Mouse (Mus musculus): ENCODE data around the gene Suz12.
A peak's percentile ranks its signal among the peaks of the same experiment; 100 is the strongest.
"Not testable (repeated sequence)": the region's sequence is repeated elsewhere in the genome, so short reads cannot be mapped to it uniquely, and the experiment has no call there.

Suz12 gene

GRCm38 (mm10) chr11:79992592-79993355 is at the start of gene Suz12:
TSS of gene Suz12 (plus strand) at chr11:79993106.
- DNase-seq (ENCODE audit: low read depth, low spot score): peak; percentile 98

DNA sequence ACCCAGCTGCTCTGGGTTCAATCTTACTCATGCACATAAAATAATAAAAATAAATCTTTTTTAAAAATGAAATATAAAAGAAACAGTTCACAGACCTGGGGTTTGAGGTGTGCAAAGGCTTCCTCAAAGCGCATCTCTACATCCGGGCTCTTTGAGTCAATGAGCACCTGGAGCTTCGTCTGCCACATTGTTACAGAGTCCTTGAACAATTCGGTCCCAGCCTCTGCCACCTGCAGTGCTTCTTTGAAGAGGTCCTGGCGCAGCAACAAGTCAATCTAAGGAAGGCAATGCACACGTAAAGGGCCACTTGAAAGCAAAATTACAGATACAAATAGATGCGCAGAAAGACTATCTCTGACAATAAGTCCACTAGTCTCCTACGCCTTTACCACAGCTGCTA is 49.8 kb upstream of the Suz12 start:
- DNase-seq (ENCODE audit: low read depth, low spot score): no peak

DNA sequence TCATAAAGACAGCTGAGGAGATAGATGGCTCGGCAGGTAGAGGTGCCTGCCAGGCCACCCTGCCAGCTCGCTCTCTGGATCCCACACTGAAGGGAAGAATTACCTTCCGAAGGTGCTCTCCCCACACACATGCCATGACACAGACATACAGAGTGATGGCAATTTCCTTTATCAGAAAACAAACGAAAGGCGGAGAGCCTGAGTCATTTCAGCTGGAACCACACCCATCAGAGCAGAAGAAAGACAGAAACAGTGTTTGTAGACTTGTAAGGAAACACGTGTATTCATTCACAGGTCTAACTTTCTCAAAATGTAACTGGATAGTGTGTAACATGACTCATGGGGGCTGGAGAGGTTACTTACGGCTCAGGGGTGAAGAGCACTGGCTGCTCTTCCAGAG is 49.3 kb upstream of the Suz12 start:
- DNase-seq (ENCODE audit: low read depth, low spot score): no peak

DNA sequence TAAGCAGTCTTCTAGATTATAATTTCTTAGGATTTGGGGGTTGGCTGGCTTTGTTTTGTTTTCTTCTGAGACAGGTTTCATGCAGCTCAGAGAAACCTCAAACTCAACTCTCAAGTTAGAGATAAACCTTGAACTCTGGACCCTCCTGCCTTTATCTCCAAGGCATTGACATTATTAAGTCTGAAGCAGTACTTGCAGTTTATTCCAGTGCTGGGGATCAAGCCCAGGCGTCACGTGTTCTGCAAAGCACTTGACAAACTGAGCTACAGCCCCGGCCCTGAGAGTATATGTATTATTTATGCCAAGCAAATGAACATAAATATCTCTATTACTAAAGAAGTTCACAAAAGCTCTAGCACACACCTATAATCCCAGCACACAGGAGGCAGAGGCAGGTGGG is 45.6 kb upstream of the Suz12 start:
- DNase-seq (ENCODE audit: low read depth, low spot score): no peak

DNA sequence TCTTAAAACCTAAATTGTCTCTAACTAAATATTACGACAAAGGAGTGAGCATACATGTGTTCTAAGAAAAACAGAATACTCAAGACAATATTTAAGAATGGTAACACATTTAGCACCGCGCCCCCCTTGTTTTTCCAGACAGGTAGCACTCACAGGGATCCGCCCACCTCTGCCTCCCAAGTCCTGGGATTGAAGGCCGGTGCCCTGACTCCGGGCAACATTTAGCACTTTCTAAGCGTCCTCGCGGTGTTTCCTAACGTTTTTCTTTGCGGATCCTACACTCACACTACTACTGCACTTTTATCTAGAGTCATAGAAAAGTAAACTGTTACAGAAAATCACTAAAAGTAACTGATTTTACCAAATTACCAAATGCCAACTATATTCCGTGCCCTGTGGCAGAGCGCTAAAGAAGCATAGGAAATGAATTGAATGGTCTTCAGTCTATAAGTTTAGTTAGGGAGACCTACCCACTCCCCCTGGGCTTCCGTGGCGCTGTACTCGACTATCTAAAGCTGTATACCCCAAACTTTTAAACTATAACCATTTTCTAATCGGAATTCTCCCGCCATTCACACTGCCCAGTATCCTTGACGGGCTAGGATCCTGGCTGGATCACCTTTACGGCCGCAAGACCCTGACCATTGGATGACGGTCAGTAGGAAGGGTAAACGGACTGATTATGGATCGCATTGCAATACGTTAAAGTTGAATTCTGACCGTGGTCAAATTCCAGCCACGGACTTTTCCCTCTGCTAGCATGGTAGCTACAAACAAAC is 31.4 kb upstream of the Suz12 start:
- DNase-seq (ENCODE audit: low read depth, low spot score): no peak

- DNase-seq (ENCODE audit: low read depth, low spot score): peak; percentile 99
Measured at GRCm38 (mm10) chr11:79962125-79962876, 30.6 kb upstream of the Suz12 start, which contains the start of gene Utp6. TSS of gene Utp6 (minus strand) at chr11:79962390.

- no peak for DNase-seq (ENCODE audit: low read depth, low spot score)
Measured at GRCm38 (mm10) chr11:79962877-79963183, 30.1 kb upstream of the Suz12 start.

- DNase-seq (ENCODE audit: low read depth, low spot score): no peak
Measured at GRCm38 (mm10) chr11:79963212-79963974, 29.5 kb upstream of the Suz12 start.

- DNase-seq (ENCODE audit: low read depth, low spot score): peak; percentile 52
Measured at GRCm38 (mm10) chr11:79965896-79966295, 27.0 kb upstream of the Suz12 start.

GRCm38 (mm10) chr11:79967752-79968151 is 25.2 kb upstream of the Suz12 start:
- DNase-seq (ENCODE audit: low read depth, low spot score): no peak

- DNase-seq (ENCODE audit: low read depth, low spot score): no peak
Measured at GRCm38 (mm10) chr11:79973133-79973532, 19.8 kb upstream of the Suz12 start.

- DNase-seq (ENCODE audit: low read depth, low spot score): peak; percentile 55
Measured at GRCm38 (mm10) chr11:79973626-79974476, 19.1 kb upstream of the Suz12 start.

DNA sequence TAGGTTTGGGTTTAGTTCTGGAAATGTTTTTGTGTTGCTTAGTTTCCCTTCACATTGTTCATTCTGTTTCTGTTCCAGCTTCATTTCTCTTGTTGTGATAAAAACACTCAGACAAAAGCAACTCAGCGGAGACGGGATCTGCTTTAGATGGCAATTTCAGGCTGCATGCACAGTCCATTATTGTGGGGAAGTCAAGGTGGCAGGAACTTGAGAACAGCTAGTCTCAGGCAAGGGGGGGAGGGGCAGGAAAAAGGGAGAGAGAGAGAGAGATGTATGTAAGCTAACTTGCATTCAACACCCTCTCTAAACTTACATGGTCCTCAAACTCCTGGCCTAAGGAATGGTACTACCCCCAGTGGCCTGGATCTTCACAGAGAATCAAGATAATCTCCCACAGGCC is 17.5 kb upstream of the Suz12 start:
- no peak for DNase-seq (ENCODE audit: low read depth, low spot score)

- no peak for DNase-seq (ENCODE audit: low read depth, low spot score)
Measured at GRCm38 (mm10) chr11:79976222-79976621, 16.7 kb upstream of the Suz12 start.

GRCm38 (mm10) chr11:79976645-79977044 is 16.3 kb upstream of the Suz12 start:
- not testable (repeated sequence) for DNase-seq (ENCODE audit: low read depth, low spot score)

GRCm38 (mm10) chr11:79977061-79977460 is 15.8 kb upstream of the Suz12 start:
- not testable (repeated sequence) for DNase-seq (ENCODE audit: low read depth, low spot score)

DNA sequence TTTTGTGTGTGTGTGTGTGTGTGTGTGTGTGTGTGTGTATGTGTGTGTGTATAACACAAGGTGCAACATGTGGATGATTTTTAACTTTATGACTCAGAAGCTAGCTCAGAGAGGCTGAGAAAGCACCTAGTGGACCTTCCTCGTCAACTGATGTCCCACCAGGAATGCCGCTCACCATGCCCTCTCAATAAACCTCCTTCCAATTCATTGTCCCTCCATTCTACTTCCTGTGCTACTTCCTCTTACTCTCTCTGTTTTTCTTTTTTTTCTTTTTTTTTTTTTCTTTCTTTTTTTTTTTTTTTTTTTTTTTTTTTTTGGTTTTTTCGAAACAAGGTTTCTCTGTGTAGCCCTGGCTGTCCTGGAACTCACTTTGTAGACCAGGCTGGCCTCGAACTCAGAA is 15.2 kb upstream of the Suz12 start:
- DNase-seq (ENCODE audit: low read depth, low spot score): not testable (repeated sequence)

DNA sequence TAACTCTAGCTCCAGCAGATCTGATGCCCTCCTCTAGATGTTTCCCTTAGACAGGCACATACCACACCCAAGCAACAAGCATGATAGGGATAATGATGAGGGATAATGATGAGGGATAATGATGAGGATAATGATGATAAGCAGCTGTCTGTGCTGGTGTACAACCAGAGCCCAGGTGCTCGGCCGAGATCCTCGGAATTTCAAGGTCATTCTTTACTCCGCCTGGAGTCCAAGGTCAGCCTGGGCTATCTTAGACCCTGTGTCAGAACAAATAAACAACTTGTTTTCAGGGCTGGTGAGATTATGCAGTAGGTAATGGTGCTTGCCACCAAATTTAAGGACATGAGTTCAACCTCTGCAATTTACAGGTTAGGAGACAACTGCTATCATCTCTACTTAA is 6.0 kb upstream of the Suz12 start:
- DNase-seq (ENCODE audit: low read depth, low spot score): no peak

DNA sequence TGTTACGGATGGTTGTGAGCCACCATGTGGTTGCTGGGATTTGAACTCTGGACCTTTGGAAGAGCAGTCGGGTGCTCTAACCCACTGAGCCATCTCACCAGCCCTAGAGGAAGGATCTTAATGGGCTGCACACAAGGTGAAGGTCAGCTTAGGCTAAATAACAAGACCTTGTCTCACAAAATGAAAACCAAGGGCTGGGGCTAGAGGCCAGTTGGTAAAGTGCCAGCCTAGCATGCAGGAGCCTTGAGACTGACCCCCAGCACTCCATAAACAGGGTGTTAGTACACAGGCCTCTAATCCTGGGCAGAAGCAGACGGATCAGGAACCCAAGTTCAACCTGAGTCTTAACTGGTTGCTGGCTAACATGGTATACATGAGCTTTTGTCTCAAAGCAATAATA is 5.0 kb upstream of the Suz12 start:
- DNase-seq (ENCODE audit: low read depth, low spot score): no peak

- no peak for DNase-seq (ENCODE audit: low read depth, low spot score)
Measured at GRCm38 (mm10) chr11:79990120-79990519, 2.8 kb upstream of the Suz12 start.

DNA sequence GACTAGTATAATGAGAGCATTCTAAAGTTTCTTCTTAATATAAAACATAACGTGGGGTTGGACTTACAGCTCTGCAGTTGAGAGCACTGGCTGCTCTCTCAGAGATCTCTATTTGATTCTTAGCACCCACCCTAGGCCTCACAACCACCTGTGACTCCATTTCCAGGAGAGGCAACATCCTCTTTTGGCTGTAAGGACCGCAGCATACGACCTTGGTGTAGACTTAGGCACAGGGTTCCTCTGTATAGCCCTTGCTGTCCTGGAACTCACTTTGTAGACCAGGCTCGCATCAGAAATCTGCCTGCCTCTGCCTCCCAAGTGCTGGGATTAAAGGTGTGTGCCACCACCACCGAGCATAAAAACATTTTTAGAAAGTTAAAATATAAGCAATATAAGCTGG is 1.3 kb upstream of the Suz12 start:
- DNase-seq (ENCODE audit: low read depth, low spot score): no peak

Measured in brain, adult 2 months (tissue).